Mouse (Mus musculus): ENCODE measurements around the gene Nek7.
A peak's percentile ranks its signal among the peaks of the same experiment; 100 is the strongest.

Gene Nek7

GRCm38 (mm10) chr1:138619996-138620461 is at the start of gene Nek7:
Gene Nek7, minus strand, starts transcription at chr1:138620141.
- no peak for DNase-seq (ENCODE audit: low read depth, low spot score)

- DNase-seq (ENCODE audit: low read depth, low spot score): no peak
Observed at GRCm38 (mm10) chr1:138662342-138662741, 42.4 kb upstream of the Nek7 start.

GRCm38 (mm10) chr1:138654212-138654611 is 34.3 kb upstream of the Nek7 start:
- DNase-seq (ENCODE audit: low read depth, low spot score): peak; percentile 16

- DNase-seq (ENCODE audit: low read depth, low spot score): no peak
Observed at GRCm38 (mm10) chr1:138644991-138645390, 25.1 kb upstream of the Nek7 start.

- DNase-seq (ENCODE audit: low read depth, low spot score): no peak
Observed at GRCm38 (mm10) chr1:138643306-138643830, 23.4 kb upstream of the Nek7 start.

- DNase-seq (ENCODE audit: low read depth, low spot score): no peak
Observed at GRCm38 (mm10) chr1:138640934-138641461, 21.1 kb upstream of the Nek7 start.

GRCm38 (mm10) chr1:138637850-138638249 is 17.9 kb upstream of the Nek7 start:
- DNase-seq (ENCODE audit: low read depth, low spot score): no peak

GRCm38 (mm10) chr1:138634561-138634960 is 14.6 kb upstream of the Nek7 start:
- DNase-seq (ENCODE audit: low read depth, low spot score): no peak

GRCm38 (mm10) chr1:138628919-138629318 is 9.0 kb upstream of the Nek7 start:
- DNase-seq (ENCODE audit: low read depth, low spot score): no peak

GRCm38 (mm10) chr1:138628486-138628885 is 8.5 kb upstream of the Nek7 start:
- no peak for DNase-seq (ENCODE audit: low read depth, low spot score)

GRCm38 (mm10) chr1:138627804-138628203 is 7.9 kb upstream of the Nek7 start:
- no peak for DNase-seq (ENCODE audit: low read depth, low spot score)

- DNase-seq (ENCODE audit: low read depth, low spot score): no peak
Observed at GRCm38 (mm10) chr1:138626288-138626687, 6.3 kb upstream of the Nek7 start.

GRCm38 (mm10) chr1:138623870-138624269 is 3.9 kb upstream of the Nek7 start:
- no peak for DNase-seq (ENCODE audit: low read depth, low spot score)

GRCm38 (mm10) chr1:138622831-138623230 is 2.9 kb upstream of the Nek7 start:
- DNase-seq (ENCODE audit: low read depth, low spot score): no peak

- DNase-seq (ENCODE audit: low read depth, low spot score): no peak
Observed at GRCm38 (mm10) chr1:138622431-138622830, 2.5 kb upstream of the Nek7 start.

- DNase-seq (ENCODE audit: low read depth, low spot score): peak; percentile 91
Observed at GRCm38 (mm10) chr1:138619114-138619971, 598 bp downstream of the Nek7 start.

- peak; percentile 60 for DNase-seq (ENCODE audit: low read depth, low spot score)
Observed at GRCm38 (mm10) chr1:138618012-138618354, 2.0 kb downstream of the Nek7 start.

GRCm38 (mm10) chr1:138617279-138618011 is 2.5 kb downstream of the Nek7 start:
- DNase-seq (ENCODE audit: low read depth, low spot score): no peak

- DNase-seq (ENCODE audit: low read depth, low spot score): no peak
Observed at GRCm38 (mm10) chr1:138615388-138615787, 4.6 kb downstream of the Nek7 start.

GRCm38 (mm10) chr1:138614552-138615287 is 5.2 kb downstream of the Nek7 start:
- no peak for DNase-seq (ENCODE audit: low read depth, low spot score)

GRCm38 (mm10) chr1:138612177-138612576 is 7.8 kb downstream of the Nek7 start:
- DNase-seq (ENCODE audit: low read depth, low spot score): no peak

GRCm38 (mm10) chr1:138609176-138609575 is 10.8 kb downstream of the Nek7 start:
- DNase-seq (ENCODE audit: low read depth, low spot score): no peak

Data from telencephalon, adult 2 months (tissue).